Mouse (Mus musculus) bone marrow, adult 2 months (tissue): ENCODE results near the gene AC131692.1.

ENCODE experiments used
- CTCF ChIP-seq: fragments of 200-500 bp; IDR thresholded peaks from 2 replicates; pipeline ENCODE4 v1.5.1; 2011; ENCODE audit warnings: low read length, control low read depth; ENCODE audit not compliant: control insufficient read depth, insufficient read depth
- POLR2A ChIP-seq: fragments of 200-500 bp; IDR thresholded peaks from 2 replicates; pipeline ENCODE4 v1.6.1; 2011; ENCODE audit warnings: low read depth, mild to moderate bottlenecking, control low read depth, low read length, borderline replicate concordance; ENCODE audit not compliant: control insufficient read depth

GRCm38 (mm10) chr19:6141394-6141749, 47.2 kb downstream of the AC131692.1 start, which contains the start of gene Arl2:
- TF ChIP-seq CTCF, result peak; percentile 67
- no peak for TF ChIP-seq POLR2A
